Mouse (Mus musculus) testis, adult 2 months (tissue): ENCODE measurements at regions not wholly inside any gene's neighbourhood (a gene's known extent, or its start where the extent isn't known, plus 50 kb on each side); places are given as distances from the start of the nearest gene placed in this dataset.

Experiments used
- CTCF ChIP-seq: fragments of 200-500 bp; IDR thresholded peaks from 2 replicates; pipeline ENCODE4 v1.5.1; 2012; ENCODE audit warnings: low read depth, mild to moderate bottlenecking, inconsistent platforms, low read length, moderate library complexity; ENCODE audit not compliant: control insufficient read depth, insufficient read depth, insufficient replicate concordance
- POLR2A ChIP-seq: fragments of 200-500 bp; IDR thresholded peaks from 2 replicates; pipeline ENCODE4 v1.6.1; 2012; ENCODE audit warnings: low read depth, mild to moderate bottlenecking, inconsistent platforms, low read length, moderate library complexity; ENCODE audit not compliant: control insufficient read depth

DNA sequence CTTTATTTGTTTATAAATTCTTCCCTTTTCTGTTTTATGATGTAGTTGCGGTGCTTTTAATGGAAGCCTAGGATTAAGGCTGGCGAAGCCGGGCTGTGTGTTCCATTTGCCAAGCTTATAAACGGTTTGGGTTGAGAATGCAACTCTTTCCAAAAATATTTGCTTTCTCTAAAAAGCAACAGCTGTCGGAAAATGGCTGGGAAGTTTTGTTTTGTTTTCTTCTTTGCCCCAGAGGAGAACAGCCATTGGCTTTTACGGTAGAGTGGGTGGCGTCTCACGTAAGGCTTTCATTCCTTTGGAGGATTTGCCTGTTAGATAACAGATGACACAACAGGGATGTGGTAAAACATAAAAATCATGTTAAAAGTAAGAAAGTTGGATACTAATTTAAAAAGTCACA is 186.4 kb downstream of the Mtx2 start:
- TF ChIP-seq CTCF (no peak), POLR2A (no peak)
